In the genomic region with DNA sequence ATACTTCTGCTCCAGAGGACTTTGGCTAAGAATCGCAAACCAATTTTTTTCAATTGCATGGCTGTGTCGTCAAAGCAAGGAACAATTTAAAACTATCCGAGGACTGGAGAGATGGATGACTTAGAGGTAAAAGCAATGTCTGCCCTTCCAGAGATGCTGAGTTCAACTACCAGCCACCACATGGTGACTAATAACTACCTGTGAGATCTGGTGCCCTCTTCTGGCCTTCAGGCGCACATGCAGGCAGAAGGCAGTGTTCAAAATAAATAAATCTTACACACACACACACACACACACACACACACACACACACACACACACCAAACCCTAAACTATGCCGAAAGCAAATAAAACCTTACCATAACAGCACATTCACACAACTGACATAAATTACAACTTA, we compare ENCODE assay signal across 10 mouse cellular contexts.
DNase-seq lines count a peak whose midpoint lies in the region; ATAC-seq and TF ChIP-seq lines count a peak whose summit lies in the region.
"Had no signal": no experiment of that assay in that cellular context is flagged by ENCODE, and none has a peak within 500 bp of the region (broad histone marks: within the 10 kb centered on the region; RNA-seq: fewer than 3 reads in every experiment).

No protein-coding gene starts in this region.

- TF ChIP-seq CTCF in heart, adult 2 months (IDR thresholded peaks at IDR 0.05) = peak; percentile 54

- intact Hi-C loops in heart, adult 2 months (cut with DNase I) = loop anchor here (10.0 kb wide), 1 partner anchor 700 kb away; no protein-coding TSS in a partner anchor

- no peak for TF ChIP-seq EP300 in heart, adult 2 months (IDR thresholded peaks at IDR 0.05; ENCODE audit: insufficient read depth, low read depth, low read length)

- no peaks in the 10 kb centered on the region for H3K9me3 ChIP-seq in neural tube, embryonic 15.5 days (replicated peaks)
- H3K9me3 ChIP-seq: embryonic facial prominence, embryonic 13.5 days; limb, embryonic 13.5 days had no signal

- no peak overlapping the region for H3K9ac ChIP-seq in heart, adult 2 months (ENCODE audit: low read depth, low read length)
- no peak overlapping the region for H3K9ac ChIP-seq in neural tube, embryonic 15.5 days (replicated peaks)
- H3K9ac ChIP-seq: embryonic facial prominence, embryonic 13.5 days; limb, embryonic 13.5 days had no signal

- H3K4me3 ChIP-seq in heart, adult 2 months = no peak overlapping the region
- H3K4me3 ChIP-seq in neural tube, embryonic 15.5 days (replicated peaks) = no peak overlapping the region
- H3K4me3 ChIP-seq: embryonic facial prominence, embryonic 13.5 days; limb, embryonic 13.5 days had no signal

- no peaks in the 10 kb centered on the region for H3K79me2 ChIP-seq in heart, adult 2 months (replicated peaks; ENCODE audit: control insufficient read depth, insufficient read depth, low read length)

- no peaks in the 10 kb centered on the region for H3K36me3 ChIP-seq in heart, adult 2 months (ENCODE audit: control insufficient read depth, insufficient read depth, low read length)
- H3K36me3 ChIP-seq in neural tube, embryonic 15.5 days = peaks cover 4% of the 10 kb centered on the region; the same call in 1 of the 2 replicates

- no peak overlapping the region for H3K27ac ChIP-seq in heart, adult 2 months
- no peak overlapping the region for H3K27ac ChIP-seq in neural tube, embryonic 15.5 days (replicated peaks)
- H3K27ac ChIP-seq: embryonic facial prominence, embryonic 13.5 days; limb, embryonic 13.5 days had no signal

- WGBS in heart, adult 2 months = 79% methylated on average over 5 of the region's 5 CpGs
- WGBS in neural tube, embryonic 15.5 days = 81% methylated on average over 5 of the region's 5 CpGs

- no peak for ATAC-seq in neural tube, embryonic 15.5 days (ENCODE audit: low FRiP score)

- peak in 1 of 2 experiments; percentile 2 for DNase-seq in heart, adult 2 months
- DNase-seq in heart, adult 11 months = no peak
- DNase-seq in A20 (ENCODE audit: low read depth, low spot score) = peak; percentile 43
- DNase-seq in NIH3T3 (ENCODE audit: low read depth) = peak; percentile 32
- DNase-seq in induced T-regulatory cell, adult 2 months (ENCODE audit: low read depth) = peak; percentile 64
- peak; percentile 0 for DNase-seq in skeletal muscle tissue, adult 2 months (ENCODE audit: low read depth, low spot score)
- no peak for DNase-seq in cerebellum, postnatal 4 days (ENCODE audit: low spot score in 2 of 2)

- H3K27me3 ChIP-seq in heart, adult 2 months (ENCODE audit: control insufficient read depth, insufficient read depth, low read length) = no peaks in the 10 kb centered on the region
- H3K27me3 ChIP-seq in neural tube, embryonic 15.5 days (replicated peaks) = no peaks in the 10 kb centered on the region
- H3K27me3 ChIP-seq: embryonic facial prominence, embryonic 13.5 days; limb, embryonic 13.5 days had no signal

- no peaks in the 10 kb centered on the region for H3K4me1 ChIP-seq in heart, adult 2 months (ENCODE audit: control insufficient read depth, insufficient read depth, low read length)
- H3K4me1 ChIP-seq in neural tube, embryonic 15.5 days = no peaks in the 10 kb centered on the region
- H3K4me1 ChIP-seq: embryonic facial prominence, embryonic 13.5 days; limb, embryonic 13.5 days had no signal

- no peak overlapping the region for H3K4me2 ChIP-seq in neural tube, embryonic 15.5 days
- H3K4me2 ChIP-seq: embryonic facial prominence, embryonic 13.5 days; limb, embryonic 13.5 days had no signal

- TF ChIP-seq POLR2A in heart, adult 2 months (IDR thresholded peaks at IDR 0.05; ENCODE audit: insufficient read depth, low read depth, low read length) = no peak

Comparison
In these comparisons a context has a peak if more than half of its experiments do, and no peak if none do; other contexts are left out.
1. DNase-seq: peak in A20 (single experiment), NIH3T3 (single experiment), induced T-regulatory cell, adult 2 months (single experiment) and skeletal muscle tissue, adult 2 months (single experiment); none in heart, adult 11 months (single experiment) and cerebellum, postnatal 4 days (0 of 2).